Mouse (Mus musculus) urinary bladder, postnatal 25 days (tissue): Measurements from ENCODE around the gene Ednrb.
"Not testable (repeated sequence)": the region's sequence is repeated elsewhere in the genome, so short reads cannot be mapped to it uniquely, and the experiment has no call there.

Experiments used
- DNase-seq: peaks from one replicate; pipeline ENCODE4 v3.0.0; 2022; ENCODE audit warnings: low spot score

Gene Ednrb

DNA sequence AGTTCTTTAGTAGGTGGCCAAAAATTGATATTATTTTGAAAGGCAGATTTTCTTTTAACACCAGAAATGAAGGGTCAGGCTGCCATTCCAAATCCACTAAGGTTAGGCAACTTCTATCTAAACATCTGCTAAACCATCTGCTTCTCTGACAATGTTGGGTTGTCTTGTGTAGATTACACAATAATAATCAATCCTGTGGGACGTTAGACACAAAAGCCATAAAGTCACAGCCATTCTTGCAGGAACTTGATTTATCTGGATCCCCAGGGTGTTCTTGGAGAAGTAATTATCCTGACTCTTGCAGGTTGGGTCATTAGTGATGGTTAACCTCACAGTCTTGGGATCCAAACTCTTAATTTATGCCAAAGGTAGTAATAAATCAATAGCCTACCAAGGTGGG is 21.6 kb downstream of the Ednrb start:
- no peak for DNase-seq

DNA sequence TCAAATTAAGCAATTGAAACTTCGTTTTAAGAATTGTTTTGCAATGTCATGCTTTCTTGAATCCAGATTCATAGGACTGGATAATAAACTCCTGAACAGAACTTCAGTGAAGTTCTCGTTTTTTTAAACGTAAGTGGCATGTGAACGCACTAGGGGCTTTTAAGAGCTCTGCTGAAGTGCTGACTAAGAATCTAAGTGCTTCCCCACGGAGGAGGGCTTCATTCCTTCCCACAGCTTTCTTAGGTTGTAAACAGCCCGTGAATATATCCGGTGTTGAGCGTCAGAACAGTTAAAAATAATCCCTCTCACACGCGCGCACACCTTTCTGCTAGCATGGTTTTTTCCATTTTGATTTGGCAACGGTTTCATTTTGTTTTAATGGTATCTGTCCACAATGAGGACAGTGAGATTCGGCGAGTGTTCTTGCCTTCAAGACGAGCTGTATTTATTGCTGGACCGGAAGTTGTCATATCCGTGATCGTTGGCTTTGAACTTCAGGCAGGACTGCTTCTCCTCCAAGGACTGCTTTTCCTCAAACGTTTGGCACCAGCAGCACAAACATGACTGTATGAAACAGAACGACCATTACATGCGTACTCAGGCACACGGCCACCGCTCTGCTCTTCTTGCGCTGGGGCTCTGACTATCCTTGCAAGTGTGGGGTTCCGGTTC is 27.4 kb downstream of the Ednrb start:
- no peak for DNase-seq

GRCm38 (mm10) chr14:103815542-103815941 is 28.7 kb downstream of the Ednrb start:
- no peak for DNase-seq

DNA sequence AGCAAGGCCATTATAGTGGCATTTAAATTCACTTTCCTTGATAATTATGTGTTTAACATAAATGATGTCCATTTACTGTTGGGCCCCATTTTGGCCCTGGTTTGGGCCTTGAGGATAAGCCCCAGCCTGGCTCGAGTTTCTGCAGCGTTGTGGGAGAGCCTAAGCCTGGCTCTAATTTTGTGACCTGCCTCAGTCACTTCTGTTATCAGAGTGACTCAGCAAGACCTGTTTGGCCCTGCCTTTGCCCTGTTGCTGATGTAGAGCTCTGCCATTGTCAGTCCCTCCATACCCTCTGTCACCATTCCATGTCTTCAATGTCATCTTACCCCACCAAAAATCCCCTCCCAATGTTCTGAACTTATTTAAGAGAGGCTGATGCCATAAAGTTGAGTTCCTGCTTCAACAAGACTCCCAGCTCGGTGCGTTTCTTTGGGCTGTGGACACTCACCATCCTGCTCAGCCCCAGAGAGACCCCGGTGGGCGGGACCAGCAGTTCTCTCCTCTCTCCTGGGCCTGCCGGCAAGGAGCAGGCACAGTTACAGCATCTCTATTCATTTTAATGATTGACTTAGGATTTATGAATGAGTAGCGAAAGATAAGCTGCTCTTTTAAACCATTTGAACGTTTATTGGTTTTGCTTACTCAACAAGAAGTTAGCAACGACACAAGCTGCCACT is 30.0 kb downstream of the Ednrb start:
- no peak for DNase-seq

- no peak for DNase-seq
Measured at GRCm38 (mm10) chr14:103813246-103813645, 31.0 kb downstream of the Ednrb start.

DNA sequence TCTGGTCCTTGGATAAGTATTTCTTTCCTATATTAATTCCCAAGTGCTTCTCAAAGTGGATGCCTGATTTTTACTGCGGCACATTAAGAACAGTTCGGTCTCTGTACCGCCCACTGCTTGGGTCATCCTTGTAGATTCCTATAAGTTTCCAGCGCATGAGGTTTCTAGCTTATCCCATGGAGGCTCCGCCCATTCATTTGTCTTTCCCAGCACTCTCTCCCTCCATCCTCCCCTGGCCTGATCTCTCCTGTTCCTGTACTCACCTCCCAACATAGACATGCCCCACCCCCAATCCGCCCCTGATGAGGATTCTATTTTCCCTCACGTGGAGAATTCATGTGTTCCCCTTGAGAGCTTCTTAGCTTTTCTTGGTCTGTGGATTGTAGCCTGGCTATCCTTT is 32.9 kb downstream of the Ednrb start:
- DNase-seq = no peak

DNA sequence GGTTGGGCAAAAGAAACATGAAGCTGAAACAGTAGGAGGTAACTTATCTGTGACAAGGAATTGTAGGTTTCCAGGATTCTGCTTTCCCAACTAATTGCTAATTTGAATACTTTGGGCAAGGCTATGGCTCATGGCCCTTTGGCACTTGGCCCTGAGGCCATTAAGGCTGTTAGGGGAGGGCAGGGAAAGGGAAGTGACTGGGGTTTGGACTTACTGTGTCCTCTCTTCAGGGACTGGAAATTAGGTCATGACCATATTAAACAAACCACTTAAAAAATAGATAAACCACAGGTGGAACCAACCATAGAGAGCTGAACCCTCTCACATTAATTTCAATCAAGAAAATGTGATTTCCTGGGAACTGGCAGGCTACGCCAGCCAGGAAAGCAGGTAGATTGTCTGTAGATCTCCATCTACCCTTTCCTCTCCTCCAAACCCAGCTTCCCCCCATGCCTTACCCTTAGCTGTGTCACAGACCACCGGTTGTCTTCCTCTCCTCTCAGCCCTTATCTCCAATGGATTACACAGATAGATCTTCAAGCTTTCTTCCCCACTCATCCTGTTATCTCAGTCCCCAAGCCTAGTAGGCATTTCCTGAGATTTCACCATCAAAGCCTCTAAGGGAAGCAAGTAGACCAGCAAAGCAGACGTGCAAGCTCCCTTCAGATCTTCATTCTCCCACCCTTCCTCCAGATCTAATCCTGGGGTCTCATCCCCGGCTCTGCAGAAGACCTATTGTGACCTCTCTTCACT is 40.1 kb downstream of the Ednrb start:
- DNase-seq = no peak

DNA sequence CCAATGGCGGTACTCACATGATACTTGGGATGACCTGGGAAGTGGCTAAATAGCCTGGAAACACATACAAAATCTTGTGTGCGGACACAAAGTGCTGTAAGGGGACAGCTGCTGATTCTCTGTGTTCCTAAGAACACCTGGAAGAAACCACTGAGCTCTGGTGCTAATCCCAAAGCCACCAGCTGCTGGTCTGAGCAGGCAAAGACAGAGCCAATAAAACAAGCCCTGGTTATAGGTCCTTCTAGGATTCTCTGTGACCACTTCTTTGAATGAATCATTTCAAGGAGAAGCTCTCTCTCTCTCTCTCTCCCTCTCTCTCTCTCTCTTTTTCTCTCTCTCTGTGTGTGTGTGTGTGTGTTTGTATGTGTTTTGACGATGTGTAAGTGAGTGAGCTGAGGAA is 47.1 kb downstream of the Ednrb start:
- DNase-seq = no peak

DNA sequence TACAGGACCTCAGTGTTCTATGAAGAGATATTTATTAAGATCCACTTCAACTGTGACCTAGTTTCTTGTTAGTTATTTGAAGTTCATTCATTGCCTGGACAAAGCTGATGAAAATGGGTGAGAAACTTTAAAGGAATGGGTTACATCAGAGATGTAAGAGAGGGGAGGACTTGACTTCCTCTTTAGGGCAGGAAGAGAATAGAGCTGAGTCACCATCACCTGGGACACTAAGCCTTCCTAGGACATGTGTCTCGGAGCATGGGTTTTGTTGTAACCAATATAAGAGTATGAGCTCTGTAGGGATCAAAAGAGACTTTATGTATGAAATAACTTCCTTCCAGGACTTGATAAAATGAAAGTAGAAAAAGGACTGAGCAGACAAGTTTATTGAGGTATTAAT is 48.6 kb downstream of the Ednrb start:
- DNase-seq = no peak

DNA sequence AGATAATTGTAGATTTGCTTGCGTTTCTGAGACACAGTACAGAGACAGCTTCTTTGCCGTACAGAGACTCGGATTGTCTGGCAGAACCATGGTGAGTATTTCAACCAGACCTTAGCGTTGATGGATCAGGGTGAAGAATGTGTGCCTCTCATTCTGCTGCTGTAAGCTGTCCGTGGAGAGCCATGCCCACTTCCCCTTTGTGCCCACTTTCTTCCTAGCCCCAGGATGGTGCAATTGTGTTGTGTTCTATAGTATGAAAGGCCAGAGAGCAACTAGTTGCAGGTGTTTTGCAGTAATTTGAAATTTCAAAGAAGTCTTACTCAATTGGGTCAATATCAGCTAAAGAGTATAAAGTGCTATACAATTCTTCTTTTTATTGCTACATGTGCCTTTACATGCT is 50.8 kb downstream of the Ednrb start:
- DNase-seq = no peak

- no peak for DNase-seq
Measured at GRCm38 (mm10) chr14:103792726-103793125, 51.5 kb downstream of the Ednrb start.

- no peak for DNase-seq
Measured at GRCm38 (mm10) chr14:103787547-103787946, 56.7 kb downstream of the Ednrb start.

GRCm38 (mm10) chr14:103785096-103785965 is 58.9 kb downstream of the Ednrb start:
- no peak for DNase-seq

GRCm38 (mm10) chr14:103780336-103780735 is 63.9 kb downstream of the Ednrb start:
- not testable (repeated sequence) for DNase-seq

DNA sequence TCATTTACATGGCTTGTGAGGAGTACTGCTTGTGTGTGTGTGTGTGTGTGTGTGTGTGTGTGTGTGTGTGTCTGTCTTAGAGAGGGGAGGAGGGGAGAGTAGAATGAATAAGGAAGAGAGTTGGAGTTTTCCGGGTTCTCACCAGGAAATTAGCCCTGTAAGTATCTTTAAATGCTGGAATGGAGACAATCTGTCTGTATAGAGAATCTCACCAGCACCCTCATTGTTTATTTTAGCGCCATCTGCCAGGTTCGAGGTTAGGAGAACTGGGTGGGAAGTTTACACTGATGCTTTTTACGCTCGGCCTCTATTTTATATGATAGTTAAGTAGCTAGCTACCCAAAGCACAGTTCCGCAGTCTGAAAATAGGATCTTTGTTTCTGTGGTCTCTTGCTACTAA is 64.9 kb downstream of the Ednrb start:
- DNase-seq = no peak

GRCm38 (mm10) chr14:103778533-103779151 is 65.6 kb downstream of the Ednrb start:
- DNase-seq = no peak

DNA sequence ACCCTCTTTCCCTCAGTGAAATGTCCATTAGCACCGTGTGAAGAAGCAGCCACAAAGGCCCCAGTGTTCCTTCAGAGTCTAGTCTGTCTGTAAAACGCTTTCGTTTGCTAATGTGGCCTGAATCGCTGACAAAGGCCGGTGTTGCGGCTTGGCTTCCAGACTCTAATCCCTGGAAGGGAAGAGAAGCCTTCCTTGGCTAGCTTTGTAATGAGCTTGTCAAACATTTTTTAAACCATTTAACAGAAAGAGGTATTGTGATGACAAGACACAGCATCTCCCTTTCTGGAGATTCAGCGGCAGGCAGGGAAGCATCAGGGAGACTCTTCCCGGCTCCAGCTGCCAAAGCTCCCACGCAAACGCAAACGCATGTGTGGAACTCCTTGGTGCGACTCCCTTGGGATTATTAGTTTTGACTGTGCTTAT is 66.2 kb downstream of the Ednrb start:
- no peak for DNase-seq

GRCm38 (mm10) chr14:103777386-103777785 is 66.8 kb downstream of the Ednrb start:
- DNase-seq = no peak

DNA sequence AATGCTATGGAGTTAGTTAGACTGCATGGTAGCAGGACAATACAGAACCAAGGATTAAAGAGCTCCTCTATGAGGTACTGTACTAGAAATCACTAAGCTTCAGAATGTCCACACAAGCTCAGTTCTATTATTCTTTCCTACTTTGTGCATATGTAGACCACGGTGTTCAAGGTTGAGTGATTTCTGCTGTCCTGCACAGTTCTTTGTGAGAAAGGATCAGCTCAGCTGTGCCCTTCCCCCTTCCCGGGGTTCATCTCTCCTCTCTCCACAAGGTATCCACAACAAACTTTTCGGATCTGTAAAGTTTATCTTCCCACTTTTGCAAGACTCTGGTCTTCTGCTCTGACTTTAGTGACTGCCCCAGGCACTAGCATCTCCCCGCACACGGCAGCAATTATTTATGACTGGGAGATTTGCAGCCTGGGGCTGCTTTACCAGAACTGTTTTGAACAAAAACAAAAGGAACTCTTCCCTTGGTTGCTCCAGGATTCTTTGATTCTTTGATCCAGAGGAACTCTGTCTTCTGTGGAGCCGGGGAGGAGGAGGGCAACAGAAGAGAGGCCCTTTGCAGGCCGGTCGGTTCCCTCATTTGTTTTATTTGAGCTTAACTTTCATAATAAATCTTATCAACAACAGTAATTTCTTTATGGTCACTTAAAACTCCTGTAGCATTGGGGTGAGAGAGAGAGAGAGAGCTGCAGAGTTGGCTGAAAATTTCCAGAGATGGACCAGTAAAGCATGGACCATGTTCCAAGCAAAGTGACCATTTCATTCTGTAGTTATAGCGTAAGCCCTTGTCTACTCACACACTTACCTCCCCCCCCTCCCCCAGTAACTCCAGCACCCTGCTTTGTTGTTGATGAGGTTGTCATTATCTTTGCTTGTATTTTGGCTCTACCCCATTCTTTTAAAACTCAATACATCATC is 74.6 kb downstream of the Ednrb start:
- no peak for DNase-seq

DNA sequence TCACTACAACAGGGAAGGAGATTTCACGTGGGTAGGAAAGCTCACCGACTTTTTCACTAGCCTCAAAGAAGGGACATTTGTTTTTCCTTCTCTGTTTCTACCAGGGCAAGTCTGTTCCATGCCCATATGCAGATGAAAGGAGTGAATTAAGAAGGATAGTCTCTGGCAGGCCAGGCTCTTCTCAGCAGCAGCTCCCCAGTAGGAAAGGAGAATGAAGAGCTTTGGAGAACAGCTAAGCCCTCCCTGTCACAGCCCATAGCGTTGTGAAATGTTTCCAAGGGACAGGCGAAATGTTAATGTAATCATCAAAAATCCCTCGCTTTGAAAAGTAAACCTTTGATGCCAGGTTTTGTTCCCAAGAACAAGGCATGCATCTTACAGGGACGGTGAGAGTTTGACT is 76.7 kb downstream of the Ednrb start:
- no peak for DNase-seq
